Mouse (Mus musculus): ENCODE results near the gene Serpine2. TPM values are rescaled to one million over a fixed set of nuclear protein-coding genes. Genes with fewer than 3 reads are reported as not detected.

Serpine2 gene
- polyA plus RNA-seq, 1 experiment from 2014 or later: 9.4 TPM

DNA sequence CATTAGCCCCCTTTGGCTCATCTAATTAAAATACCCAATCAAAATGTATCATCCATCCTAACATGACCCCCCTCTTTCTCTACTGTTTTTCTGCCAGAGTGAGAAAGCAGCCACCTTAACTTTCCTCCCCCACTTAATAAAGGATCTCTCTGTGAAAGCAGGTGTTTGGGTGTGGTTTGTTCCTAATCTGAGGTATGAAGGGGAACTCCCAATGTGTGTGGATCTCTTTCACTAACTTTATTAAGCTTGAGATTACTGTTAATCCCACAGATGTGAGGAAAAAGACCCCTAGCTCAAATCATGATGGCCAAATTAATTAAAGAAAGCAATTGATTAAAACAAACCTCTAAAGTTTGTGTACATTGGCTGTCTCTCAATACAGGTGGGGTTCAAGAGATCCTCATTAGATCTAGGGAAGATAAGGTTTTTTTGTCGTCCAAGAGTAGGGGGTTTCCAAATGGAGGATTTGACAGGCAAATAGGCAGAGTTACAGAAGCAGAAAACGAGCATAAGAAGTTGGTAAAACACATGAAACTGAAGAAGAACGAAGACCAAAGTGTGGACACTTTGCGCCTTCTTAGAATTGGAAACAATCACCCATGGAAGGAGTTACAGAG is 86.7 kb downstream of the Serpine2 start:
- TF ChIP-seq CTCF (IDR thresholded peaks at IDR 0.05; ENCODE audit: low read depth) (no peak), EP300 (IDR thresholded peaks at IDR 0.05; ENCODE audit: low read depth) (no peak)
- Histone ChIP-seq H3K4me2 (ENCODE audit: low read depth, low read length) (no peak overlapping the region), H3K9me3 (ENCODE audit: low read length) (no peaks in the 10 kb centered on the region), H3K4me1 (ENCODE audit: insufficient read depth) (no peaks in the 10 kb centered on the region), H3K36me3 (replicated peaks; ENCODE audit: insufficient read depth, low read length) (peaks cover 11% of the 10 kb centered on the region; the same call in 1 of the 2 replicates), H3K4me3 (ENCODE audit: low read depth, low read length) (no peak overlapping the region), H3K27ac (ENCODE audit: low read depth) (no peak overlapping the region), H3K9ac (replicated peaks) (no peak overlapping the region), H3K27me3 (ENCODE audit: insufficient read depth, low read length) (no peaks in the 10 kb centered on the region)
- WGBS (ENCODE audit: insufficient replicate concordance): 75% methylated on average over 4 of the region's 4 CpGs
- ATAC-seq: no peak
- no peak for DNase-seq

GRCm38 (mm10) chr1:79768231-79768630 is 92.7 kb downstream of the Serpine2 start:
- no peaks in the 10 kb centered on the region for H3K4me1 ChIP-seq (ENCODE audit: insufficient read depth)
- ATAC-seq (no peak), DNase-seq (no peak)
- no peak overlapping the region for H3K27ac ChIP-seq (ENCODE audit: low read depth)
- no peaks in the 10 kb centered on the region for H3K27me3 ChIP-seq (ENCODE audit: insufficient read depth, low read length)
- no peak overlapping the region for H3K4me3 ChIP-seq (ENCODE audit: low read depth, low read length)
- no peaks in the 10 kb centered on the region for H3K9me3 ChIP-seq (ENCODE audit: low read length)
- H3K9ac ChIP-seq (replicated peaks): no peak overlapping the region
- H3K4me2 ChIP-seq (ENCODE audit: low read depth, low read length): no peak overlapping the region
- no peaks in the 10 kb centered on the region for H3K36me3 ChIP-seq (replicated peaks; ENCODE audit: insufficient read depth, low read length)
- WGBS (ENCODE audit: insufficient replicate concordance): 28% methylated on average over 1 of the region's 1 CpGs
- TF ChIP-seq CTCF (IDR thresholded peaks at IDR 0.05; ENCODE audit: low read depth) (no peak), EP300 (IDR thresholded peaks at IDR 0.05; ENCODE audit: low read depth) (no peak)

DNA sequence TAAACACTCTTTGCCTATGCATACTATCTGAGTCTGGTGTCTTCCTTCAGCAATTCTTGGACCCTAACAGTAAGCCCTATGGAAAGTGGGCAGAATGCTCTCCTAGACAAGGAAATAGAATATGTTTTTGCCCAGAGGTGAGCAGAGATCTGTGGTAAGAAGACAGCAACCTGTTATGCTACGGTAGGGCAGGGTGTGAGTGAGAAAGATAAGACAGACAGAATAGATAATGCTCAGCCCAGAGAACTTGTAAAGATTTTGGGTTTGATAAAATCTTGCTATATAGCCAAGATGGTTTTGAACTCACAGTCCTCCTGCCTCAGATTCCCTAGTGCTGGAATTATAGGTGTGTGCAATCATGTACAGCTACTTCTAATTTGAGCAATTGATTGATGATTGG is 96.5 kb downstream of the Serpine2 start:
- WGBS (ENCODE audit: insufficient replicate concordance): 71% methylated on average over 1 of the region's 1 CpGs
- no peaks in the 10 kb centered on the region for H3K9me3 ChIP-seq (ENCODE audit: low read length)

DNA sequence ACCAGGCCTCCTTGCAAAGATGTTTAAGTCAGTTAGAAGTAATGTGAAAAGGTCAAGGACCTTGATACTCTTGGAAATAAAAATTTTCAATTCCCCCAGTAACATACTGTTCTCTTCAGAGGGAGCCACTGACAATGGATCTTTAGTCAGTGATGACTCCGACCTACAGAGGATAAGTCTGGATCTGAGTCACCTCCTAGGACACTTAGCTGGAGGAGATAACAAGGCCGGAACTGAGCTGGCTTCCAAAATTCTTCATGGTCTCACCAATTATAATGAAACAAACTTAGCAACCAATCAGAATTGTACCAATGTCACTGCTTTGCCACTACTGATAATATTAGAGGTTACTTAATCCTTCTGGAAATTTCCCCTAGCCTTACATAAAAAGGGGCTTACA is 96.9 kb downstream of the Serpine2 start:
- H3K9ac ChIP-seq (replicated peaks): no peak overlapping the region
- H3K4me1 ChIP-seq (ENCODE audit: insufficient read depth): peaks cover 24% of the 10 kb centered on the region
- no peaks in the 10 kb centered on the region for H3K9me3 ChIP-seq (ENCODE audit: low read length)
- H3K36me3 ChIP-seq (replicated peaks; ENCODE audit: insufficient read depth, low read length): no peaks in the 10 kb centered on the region
- 90% methylated on average over 2 of the region's 2 CpGs for WGBS (ENCODE audit: insufficient replicate concordance)
- no peak overlapping the region for H3K27ac ChIP-seq (ENCODE audit: low read depth)
- no peak for ATAC-seq
- H3K27me3 ChIP-seq (ENCODE audit: insufficient read depth, low read length): no peaks in the 10 kb centered on the region
- no peak for DNase-seq
- TF ChIP-seq CTCF (IDR thresholded peaks at IDR 0.05; ENCODE audit: low read depth): no peak
- TF ChIP-seq EP300 (IDR thresholded peaks at IDR 0.05; ENCODE audit: low read depth): no peak
- H3K4me3 ChIP-seq (ENCODE audit: low read depth, low read length): no peak overlapping the region
- no peak overlapping the region for H3K4me2 ChIP-seq (ENCODE audit: low read depth, low read length)

More for the DNA sequence above, 96.5 kb downstream of the Serpine2 start:
- no peak for DNase-seq
- Histone ChIP-seq H3K9ac (replicated peaks) (no peak overlapping the region), H3K4me3 (ENCODE audit: low read depth, low read length) (no peak overlapping the region), H3K27ac (ENCODE audit: low read depth) (no peak overlapping the region), H3K27me3 (ENCODE audit: insufficient read depth, low read length) (no peaks in the 10 kb centered on the region), H3K4me1 (ENCODE audit: insufficient read depth) (peaks cover 24% of the 10 kb centered on the region), H3K36me3 (replicated peaks; ENCODE audit: insufficient read depth, low read length) (no peaks in the 10 kb centered on the region), H3K4me2 (ENCODE audit: low read depth, low read length) (no peak overlapping the region)
- no peak for ATAC-seq
- no peak for TF ChIP-seq CTCF (IDR thresholded peaks at IDR 0.05; ENCODE audit: low read depth)
- no peak for TF ChIP-seq EP300 (IDR thresholded peaks at IDR 0.05; ENCODE audit: low read depth)

DNA sequence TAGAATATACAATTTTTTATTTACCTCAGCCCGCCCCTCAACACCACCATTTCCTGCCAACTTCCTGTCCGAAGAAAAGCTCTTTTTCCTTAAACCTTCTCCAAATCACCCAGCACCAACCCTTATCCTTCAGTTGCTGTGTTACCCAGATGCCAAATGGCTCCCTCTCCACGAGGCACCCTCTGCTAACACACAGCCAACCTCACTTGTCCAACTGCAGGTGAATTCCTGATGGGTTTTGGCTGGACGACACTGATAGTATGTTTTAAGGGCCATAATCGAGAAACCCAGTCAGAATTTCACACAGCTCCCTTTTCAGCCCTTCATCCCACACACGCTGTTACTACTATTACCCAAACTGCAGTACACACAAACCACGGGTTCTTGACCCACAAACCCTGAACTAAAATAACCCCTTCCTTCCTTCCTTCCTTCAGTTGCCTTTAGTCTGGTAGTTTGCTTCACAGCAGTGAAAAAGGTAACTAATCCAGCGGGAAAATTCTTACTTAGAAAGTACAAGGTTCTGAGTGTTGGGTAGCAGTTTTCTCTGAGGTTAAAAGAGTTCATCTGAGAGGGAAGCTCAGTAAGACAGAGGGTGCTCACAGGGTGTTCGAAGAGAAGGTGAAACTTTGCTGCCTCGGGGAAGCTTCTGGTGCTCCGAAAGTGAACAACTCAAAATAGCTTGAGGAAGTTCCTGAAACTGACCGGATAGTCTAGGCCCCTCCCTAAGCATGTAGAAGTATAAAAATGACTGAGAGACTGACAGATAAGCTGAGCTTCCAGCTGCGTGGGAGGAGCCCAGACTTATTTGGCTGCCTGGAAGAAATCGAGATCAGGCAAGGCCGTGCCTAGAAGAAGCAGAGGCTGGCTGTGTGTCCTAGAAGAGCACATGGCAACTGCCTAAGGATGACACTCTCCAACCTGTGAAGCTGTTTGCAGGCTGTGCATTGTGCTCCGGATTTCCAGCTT is 98.4 kb downstream of the Serpine2 start:
- H3K36me3 ChIP-seq (replicated peaks; ENCODE audit: insufficient read depth, low read length): no peaks in the 10 kb centered on the region
- H3K4me3 ChIP-seq (ENCODE audit: low read depth, low read length): peak overlapping the region; percentile 97; the same call in 1 of the 2 replicates
- WGBS (ENCODE audit: insufficient replicate concordance): 26% methylated on average over 16 of the region's 16 CpGs
- TF ChIP-seq EP300 (IDR thresholded peaks at IDR 0.05; ENCODE audit: low read depth): no peak
- TF ChIP-seq CTCF (IDR thresholded peaks at IDR 0.05; ENCODE audit: low read depth): no peak
- peak overlapping the region; percentile 55 for H3K27ac ChIP-seq (ENCODE audit: low read depth)
- no peak overlapping the region for H3K9ac ChIP-seq (replicated peaks)
- DNase-seq: no peak
- H3K9me3 ChIP-seq (ENCODE audit: low read length): no peaks in the 10 kb centered on the region
- peak overlapping the region; percentile 95 for H3K4me2 ChIP-seq (ENCODE audit: low read depth, low read length)
- peaks cover 24% of the 10 kb centered on the region for H3K4me1 ChIP-seq (ENCODE audit: insufficient read depth)
- ATAC-seq: peak; percentile 30
- no peaks in the 10 kb centered on the region for H3K27me3 ChIP-seq (ENCODE audit: insufficient read depth, low read length)

DNA sequence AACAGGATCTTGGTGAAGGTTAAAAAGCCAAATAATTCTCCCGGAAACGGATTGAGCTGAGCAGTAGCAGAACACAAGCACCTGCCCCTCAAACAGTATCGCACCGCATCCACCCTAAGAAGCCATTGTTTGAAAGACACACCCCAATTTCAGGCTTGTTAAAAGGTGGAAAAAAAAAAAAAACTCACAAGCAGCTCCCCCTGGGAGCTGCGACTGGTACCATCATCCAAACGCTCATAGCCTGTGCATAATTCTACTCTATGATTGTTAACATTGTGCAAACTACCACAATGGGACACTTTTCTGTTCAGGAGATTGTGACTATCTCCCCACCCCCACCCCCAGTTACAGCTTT is 99.1 kb downstream of the Serpine2 start:
- peak overlapping the region; percentile 55; the same call in 1 of the 2 replicates for H3K27ac ChIP-seq (ENCODE audit: low read depth)

More for the DNA sequence above, 99.1 kb downstream of the Serpine2 start:
- H3K4me2 ChIP-seq (ENCODE audit: low read depth, low read length): peak overlapping the region; percentile 95
- no peaks in the 10 kb centered on the region for H3K9me3 ChIP-seq (ENCODE audit: low read length)
- 1% methylated on average over 6 of the region's 6 CpGs for WGBS (ENCODE audit: insufficient replicate concordance)
- DNase-seq (no peak), ATAC-seq (peak; percentile 8; the same call in 1 of the 2 replicates)
- H3K4me1 ChIP-seq (ENCODE audit: insufficient read depth): peaks cover 24% of the 10 kb centered on the region
- no peaks in the 10 kb centered on the region for H3K36me3 ChIP-seq (replicated peaks; ENCODE audit: insufficient read depth, low read length)
- peak overlapping the region; percentile 97 for H3K4me3 ChIP-seq (ENCODE audit: low read depth, low read length)
- TF ChIP-seq CTCF (IDR thresholded peaks at IDR 0.05; ENCODE audit: low read depth) (no peak), EP300 (IDR thresholded peaks at IDR 0.05; ENCODE audit: low read depth) (no peak)
- H3K27me3 ChIP-seq (ENCODE audit: insufficient read depth, low read length): no peaks in the 10 kb centered on the region
- H3K9ac ChIP-seq (replicated peaks): peak overlapping the region; percentile 91
